Mouse (Mus musculus) embryonic facial prominence, embryonic 15.5 days (tissue): ENCODE measurements around the gene Aldh6a1. TPM values are rescaled to one million over a fixed set of nuclear protein-coding genes. Genes with fewer than 3 reads are reported as not detected.

Source experiments
- ATAC-seq: fragments of 200-750 bp; cut with Nextera tagmentation; 2 replicates; pipeline ENCODE4 v1.8.0; 2017; ENCODE audit warnings: low read depth, moderate TSS enrichment; ENCODE audit not compliant: insufficient number of reproducible peaks, low FRiP score, low TSS enrichment
- H3K27ac ChIP-seq: fragments of 300-500 bp; sonication (generic); replicated peaks from 2 replicates; pipeline ENCODE4 v1.5.1; 2015; ENCODE audit warnings: mild to moderate bottlenecking, inconsistent platforms
- H3K27me3 ChIP-seq: fragments of 300-500 bp; sonication (generic); 2 replicates; pipeline ENCODE4 v1.6.1; 2015; ENCODE audit warnings: inconsistent platforms
- H3K36me3 ChIP-seq: fragments of 300-500 bp; sonication (generic); 2 replicates; pipeline ENCODE4 v1.6.1; 2015; ENCODE audit warnings: mild to moderate bottlenecking, inconsistent platforms
- H3K4me1 ChIP-seq: fragments of 300-500 bp; sonication (generic); 2 replicates; pipeline ENCODE4 v1.6.1; 2015; ENCODE audit warnings: inconsistent platforms
- H3K4me2 ChIP-seq: fragments of 300-500 bp; sonication (generic); replicated peaks from 2 replicates; pipeline ENCODE4 v1.6.1; 2015; ENCODE audit warnings: mild to moderate bottlenecking, inconsistent platforms
- H3K4me3 ChIP-seq: fragments of 300-500 bp; sonication (generic); replicated peaks from 2 replicates; pipeline ENCODE4 v1.5.1; 2015; ENCODE audit warnings: mild to moderate bottlenecking, inconsistent platforms
- H3K9ac ChIP-seq: fragments of 300-500 bp; sonication (generic); 2 replicates; pipeline ENCODE4 v1.6.1; 2015; ENCODE audit warnings: inconsistent platforms
- H3K9me3 ChIP-seq: fragments of 300-500 bp; sonication (generic); replicated peaks from 2 replicates; pipeline ENCODE4 v1.6.1; 2016; ENCODE audit warnings: inconsistent platforms
- WGBS: fragments of 180-500 bp; shearing (Covaris S2); methylation state at CpG from one replicate; pipeline ENCODE4 v1.1.7; 2015; 5-methylcytosine and 5-hydroxymethylcytosine counted together
- polyA plus RNA-seq: library from polyadenylated mRNA; unstranded; fragments of >200 nt; fragmentation: Nextera tagmentation; extraction: Ambion mirVana; gene quantifications from 2 replicates; pipeline ENCODE4 v1.2.1, GENCODE M21; 2015

The Aldh6a1 gene
- 31.9 and 36.1 TPM in 2 replicates for polyA plus RNA-seq

GRCm38 (mm10) chr12:84450718-84451646, at the start of gene Aldh6a1, which contains the start of gene Lin52:
Gene Aldh6a1 (minus strand): TSS chr12:84451004.
Gene Lin52 (plus strand): TSS chr12:84451422.
- Histone ChIP-seq H3K27ac (peak within 1 kb of the TSS; percentile 74), H3K9ac (peak within 1 kb of the TSS; percentile 58), H3K27me3 (no peaks in the 10 kb centered on the region), H3K9me3 (no peaks in the 10 kb centered on the region), H3K4me3 (peak within 1 kb of the TSS; percentile 79), H3K4me2 (peak within 1 kb of the TSS; percentile 93), H3K4me1 (peaks cover 14% of the 10 kb centered on the region), H3K36me3 (no peaks in the 10 kb centered on the region)
- ATAC-seq = peak; percentile 99
- WGBS = under 1% methylated on average over 49 of the region's 49 CpGs

GRCm38 (mm10) chr12:84496795-84497194, 46.0 kb upstream of the Aldh6a1 start:
- Histone ChIP-seq H3K27ac (no peak overlapping the region), H3K9ac (no peak overlapping the region), H3K36me3 (no peaks in the 10 kb centered on the region), H3K4me1 (no peaks in the 10 kb centered on the region), H3K4me2 (no peak overlapping the region), H3K27me3 (no peaks in the 10 kb centered on the region), H3K4me3 (no peak overlapping the region), H3K9me3 (no peaks in the 10 kb centered on the region)
- WGBS = 98% methylated on average over 1 of the region's 1 CpGs
- no peak for ATAC-seq

- no peak overlapping the region for H3K27ac ChIP-seq
- H3K9me3 ChIP-seq = no peaks in the 10 kb centered on the region
- peak; percentile 75; the same call in 1 of the 2 replicates for ATAC-seq
- no peaks in the 10 kb centered on the region for H3K36me3 ChIP-seq
- H3K4me3 ChIP-seq = no peak overlapping the region
- whole genome bisulfite sequencing = 48% methylated on average over 8 of the region's 8 CpGs
- H3K9ac ChIP-seq = no peak overlapping the region
- no peaks in the 10 kb centered on the region for H3K27me3 ChIP-seq
- peaks cover 3% of the 10 kb centered on the region; the same call in 1 of the 2 replicates for H3K4me1 ChIP-seq
- no peak overlapping the region for H3K4me2 ChIP-seq
These were observed 36.7 kb upstream of the Aldh6a1 start for GRCm38 (mm10) chr12:84487324-84488056.

- Histone ChIP-seq H3K4me3 (no peak overlapping the region), H3K9me3 (no peaks in the 10 kb centered on the region), H3K27ac (no peak overlapping the region), H3K36me3 (peaks cover 8% of the 10 kb centered on the region; the same call in 1 of the 2 replicates), H3K9ac (no peak overlapping the region), H3K4me1 (peaks cover 3% of the 10 kb centered on the region; the same call in 1 of the 2 replicates), H3K27me3 (no peaks in the 10 kb centered on the region), H3K4me2 (no peak overlapping the region)
- 86% methylated on average over 14 of the region's 14 CpGs for WGBS
- no peak for ATAC-seq
These were observed 32.2 kb upstream of the Aldh6a1 start for GRCm38 (mm10) chr12:84482778-84483585.

GRCm38 (mm10) chr12:84481251-84481650, 30.4 kb upstream of the Aldh6a1 start:
- no peaks in the 10 kb centered on the region for H3K27me3 ChIP-seq
- no peak overlapping the region for H3K4me2 ChIP-seq
- H3K9ac ChIP-seq = no peak overlapping the region
- no peak for ATAC-seq
- H3K36me3 ChIP-seq = peaks cover 8% of the 10 kb centered on the region; the same call in 1 of the 2 replicates
- 40% methylated on average over 2 of the region's 2 CpGs for WGBS
- H3K9me3 ChIP-seq = no peaks in the 10 kb centered on the region
- no peak overlapping the region for H3K27ac ChIP-seq
- H3K4me3 ChIP-seq = no peak overlapping the region
- H3K4me1 ChIP-seq = no peaks in the 10 kb centered on the region

- no peaks in the 10 kb centered on the region for H3K4me1 ChIP-seq
- H3K9me3 ChIP-seq = no peaks in the 10 kb centered on the region
- 90% methylated on average over 7 of the region's 7 CpGs for WGBS
- H3K27me3 ChIP-seq = no peaks in the 10 kb centered on the region
- no peak overlapping the region for H3K4me3 ChIP-seq
- peaks cover 11% of the 10 kb centered on the region; the same call in 1 of the 2 replicates for H3K36me3 ChIP-seq
- no peak for ATAC-seq
- no peak overlapping the region for H3K4me2 ChIP-seq
- H3K27ac ChIP-seq = no peak overlapping the region
- H3K9ac ChIP-seq = no peak overlapping the region
These were observed 28.1 kb upstream of the Aldh6a1 start for GRCm38 (mm10) chr12:84478937-84479336.

GRCm38 (mm10) chr12:84468701-84469100, 17.9 kb upstream of the Aldh6a1 start:
- no peak for ATAC-seq
- no peaks in the 10 kb centered on the region for H3K9me3 ChIP-seq
- H3K9ac ChIP-seq = no peak overlapping the region
- H3K36me3 ChIP-seq = peaks cover 12% of the 10 kb centered on the region
- H3K4me3 ChIP-seq = no peak overlapping the region
- H3K4me2 ChIP-seq = no peak overlapping the region
- no peaks in the 10 kb centered on the region for H3K27me3 ChIP-seq
- WGBS = 0% methylated on average over 1 of the region's 1 CpGs
- no peaks in the 10 kb centered on the region for H3K4me1 ChIP-seq
- H3K27ac ChIP-seq = no peak overlapping the region

- WGBS = 85% methylated on average over 3 of the region's 3 CpGs
These were observed 12.1 kb upstream of the Aldh6a1 start for GRCm38 (mm10) chr12:84462856-84463255.

GRCm38 (mm10) chr12:84461416-84461815, 10.6 kb upstream of the Aldh6a1 start:
- H3K36me3 ChIP-seq = peaks cover 45% of the 10 kb centered on the region
- H3K4me3 ChIP-seq = no peak overlapping the region
- WGBS = 88% methylated on average over 5 of the region's 5 CpGs
- no peak overlapping the region for H3K9ac ChIP-seq
- no peak overlapping the region for H3K27ac ChIP-seq
- ATAC-seq = no peak
- H3K9me3 ChIP-seq = no peaks in the 10 kb centered on the region
- H3K4me1 ChIP-seq = no peaks in the 10 kb centered on the region
- H3K4me2 ChIP-seq = no peak overlapping the region
- no peaks in the 10 kb centered on the region for H3K27me3 ChIP-seq

More at GRCm38 (mm10) chr12:84462856-84463255, 12.1 kb upstream of the Aldh6a1 start:
- no peak overlapping the region for H3K4me2 ChIP-seq
- no peak overlapping the region for H3K4me3 ChIP-seq
- peaks cover 48% of the 10 kb centered on the region for H3K36me3 ChIP-seq
- no peaks in the 10 kb centered on the region for H3K4me1 ChIP-seq
- no peak overlapping the region for H3K9ac ChIP-seq
- ATAC-seq = no peak
- no peak overlapping the region for H3K27ac ChIP-seq
- no peaks in the 10 kb centered on the region for H3K9me3 ChIP-seq
- H3K27me3 ChIP-seq = no peaks in the 10 kb centered on the region

- 62% methylated on average over 1 of the region's 1 CpGs for WGBS
- Histone ChIP-seq H3K9ac (no peak overlapping the region), H3K36me3 (peaks cover 43% of the 10 kb centered on the region), H3K4me3 (no peak overlapping the region), H3K27ac (no peak overlapping the region), H3K4me1 (no peaks in the 10 kb centered on the region), H3K9me3 (no peaks in the 10 kb centered on the region), H3K27me3 (no peaks in the 10 kb centered on the region), H3K4me2 (no peak overlapping the region)
- no peak for ATAC-seq
These were observed 9.0 kb upstream of the Aldh6a1 start for GRCm38 (mm10) chr12:84459845-84460244.
